Mouse (Mus musculus) megakaryocyte, embryonic 14.5 days (primary cell): ENCODE measurements around the gene Uba1.

ENCODE experiments used
- FLI1 ChIP-seq: IDR thresholded peaks from 2 replicates; pipeline ENCODE4 v1.6.1; 2012; ENCODE audit warnings: low read length, inconsistent platforms, mixed read lengths
- GATA1 ChIP-seq: IDR thresholded peaks from 3 replicates; pipeline ENCODE4 v1.6.1; 2012; ENCODE audit warnings: mixed read lengths, low read length, inconsistent platforms, borderline replicate concordance

GRCm38 (mm10) chrX:20692616-20693015, 34.5 kb downstream of the Uba1 start:
- TF ChIP-seq GATA1 (no peak), FLI1 (no peak)
